Mouse (Mus musculus): ENCODE results near the gene E4f1. TPM values are rescaled to one million over a fixed set of nuclear protein-coding genes. Genes with fewer than 3 reads are reported as not detected.

Gene E4f1
- polyA plus RNA-seq (2015; fragmentation: Nextera tagmentation; extraction: Ambion mirVana), result 38.3 and 45.7 TPM in 2 replicates

GRCm38 (mm10) chr17:24469910-24470602 is at the start of gene E4f1, which contains the start of gene Pgp:
E4f1 (minus strand) TSS chr17:24470313.
Pgp (plus strand) TSS chr17:24470392.
- H3K4me1 ChIP-seq, result peaks cover 33% of the 10 kb centered on the region
- no peaks in the 10 kb centered on the region for H3K9me3 ChIP-seq
- peak within 1 kb of the TSS; percentile 100 for H3K4me2 ChIP-seq (replicated peaks)
- H3K9ac ChIP-seq, result peak within 1 kb of the TSS; percentile 92
- no peaks in the 10 kb centered on the region for H3K27me3 ChIP-seq
- peak within 1 kb of the TSS; percentile 78 for H3K27ac ChIP-seq
- H3K4me3 ChIP-seq, result peak within 1 kb of the TSS; percentile 85
- WGBS, result under 1% methylated on average over 71 of the region's 75 CpGs
- H3K36me3 ChIP-seq, result peaks cover 28% of the 10 kb centered on the region
- ATAC-seq (ENCODE audit: low FRiP score, low read depth), result peak; percentile 98

DNA sequence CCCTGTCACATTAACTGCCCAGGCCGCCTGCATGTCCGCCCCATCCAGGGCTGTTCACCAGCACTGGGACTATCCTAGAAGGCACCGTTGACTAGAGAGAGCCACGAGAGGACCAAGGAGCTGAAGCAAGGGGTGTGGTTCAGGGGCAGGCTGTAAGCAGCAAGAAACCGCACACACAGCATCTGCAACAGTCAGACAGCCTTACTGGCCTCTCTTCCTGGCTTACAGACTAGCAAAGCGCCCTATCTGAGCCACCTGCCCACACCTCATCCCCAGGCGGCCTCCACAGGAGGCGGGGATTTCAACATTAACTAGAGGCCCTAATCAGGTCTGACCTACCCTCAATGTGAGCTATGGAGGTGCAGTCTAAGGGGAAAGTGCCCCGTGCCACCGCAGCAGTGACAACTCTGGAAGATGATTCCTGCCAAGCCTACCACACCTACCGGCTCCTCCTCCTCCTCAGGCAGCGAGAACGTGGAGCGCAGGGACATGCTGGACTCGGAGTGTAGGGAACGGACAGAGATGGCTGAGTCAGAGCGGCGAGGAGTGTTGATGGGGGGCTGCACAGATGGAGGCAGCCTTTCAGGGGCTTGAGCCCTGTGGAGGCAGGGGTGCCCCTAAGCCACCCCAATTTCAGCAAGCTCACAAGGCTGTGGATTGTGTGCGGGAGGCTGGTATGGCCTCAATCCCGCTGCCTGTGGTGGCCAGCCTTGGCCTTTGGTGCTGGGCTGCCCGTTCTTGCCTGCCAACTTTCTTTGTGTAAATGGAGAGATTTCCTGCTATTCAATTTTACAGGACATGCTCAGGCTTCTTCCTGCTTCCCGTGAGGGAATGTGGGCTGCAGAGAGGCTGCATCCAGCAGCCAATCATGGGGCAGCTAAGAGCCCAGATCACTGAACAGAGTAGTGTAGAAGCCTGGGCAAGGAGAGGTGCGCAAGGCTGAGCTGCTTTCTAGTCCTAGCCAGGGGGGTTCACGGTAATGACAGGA is 44.5 kb upstream of the E4f1 start:
- no peak for ATAC-seq (ENCODE audit: low FRiP score, low read depth)
- 89% methylated on average over 24 of the region's 24 CpGs for WGBS
- 0 out of 2 replicates have a peak overlapping the region, but pooled peaks have one; percentile 7 for H3K4me3 ChIP-seq
- no peaks in the 10 kb centered on the region for H3K9me3 ChIP-seq
- H3K9ac ChIP-seq, result peak overlapping the region; percentile 31; the same call in 1 of the 2 replicates
- no peaks in the 10 kb centered on the region for H3K27me3 ChIP-seq
- 0 out of 2 replicates have a peak overlapping the region, but pooled peaks have one; percentile 14 for H3K4me2 ChIP-seq (replicated peaks)
- no peak overlapping the region for H3K27ac ChIP-seq
- no peaks in the 10 kb centered on the region for H3K4me1 ChIP-seq
- H3K36me3 ChIP-seq, result peaks cover 98% of the 10 kb centered on the region

DNA sequence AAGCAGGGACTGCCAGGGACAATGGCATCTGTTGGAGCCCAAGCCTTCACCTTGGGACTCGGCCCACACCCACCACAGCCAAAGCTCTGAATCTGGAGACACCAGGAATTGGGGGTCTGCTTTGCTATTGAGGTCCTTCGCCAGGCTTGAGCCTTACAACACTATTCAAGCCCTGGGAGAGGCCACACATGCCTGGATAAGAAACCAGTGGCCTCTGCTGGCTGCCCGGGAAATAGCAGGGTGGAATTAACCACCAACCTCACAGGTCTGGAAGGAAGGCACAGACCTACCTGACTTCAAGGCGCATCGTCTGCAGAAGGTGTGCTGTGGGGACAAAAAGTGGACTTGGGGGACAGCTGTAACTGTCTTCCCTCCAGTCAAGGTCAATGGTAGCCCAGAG is 43.5 kb upstream of the E4f1 start:
- H3K27ac ChIP-seq, result no peak overlapping the region
- 57% methylated on average over 5 of the region's 5 CpGs for WGBS
- H3K9ac ChIP-seq, result no peak overlapping the region
- H3K36me3 ChIP-seq, result peaks cover 98% of the 10 kb centered on the region
- no peaks in the 10 kb centered on the region for H3K9me3 ChIP-seq
- peak; percentile 62; the same call in 1 of the 2 replicates for ATAC-seq (ENCODE audit: low FRiP score, low read depth)
- H3K4me3 ChIP-seq, result no peak overlapping the region
- H3K4me2 ChIP-seq (replicated peaks), result 0 out of 2 replicates have a peak overlapping the region, but pooled peaks have one; percentile 7
- no peaks in the 10 kb centered on the region for H3K4me1 ChIP-seq
- no peaks in the 10 kb centered on the region for H3K27me3 ChIP-seq

DNA sequence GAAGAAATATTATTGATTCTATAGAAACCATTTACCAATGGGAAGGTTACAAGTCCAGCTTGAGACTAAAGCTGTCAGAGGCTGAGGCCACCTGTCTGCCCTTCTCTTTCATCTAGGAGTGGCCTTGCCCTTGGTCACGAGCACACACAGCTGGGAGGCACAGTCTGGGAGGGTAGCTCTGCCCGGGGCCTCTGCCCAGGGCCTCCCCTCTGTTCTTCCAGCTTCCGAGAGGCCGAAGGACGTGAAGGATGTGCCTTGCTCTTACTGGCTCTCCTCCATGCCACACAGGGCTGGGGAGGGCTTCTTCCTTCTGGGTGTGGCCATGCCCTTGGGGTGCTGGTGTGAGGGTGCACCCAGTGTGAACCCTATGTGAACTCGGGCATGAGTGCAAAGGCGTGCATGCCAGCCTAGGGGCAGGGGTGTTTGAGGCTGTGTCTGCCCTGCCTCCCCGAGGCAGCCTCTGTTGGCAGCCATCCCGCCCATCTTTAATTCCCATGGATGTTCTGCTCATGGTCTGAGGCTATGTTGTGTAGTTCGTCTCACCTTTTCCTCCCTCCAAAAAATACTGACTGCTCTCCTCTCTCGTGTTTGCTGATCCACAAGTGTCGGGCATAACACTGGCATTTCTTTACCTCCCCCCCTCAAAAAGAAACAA is 37.8 kb upstream of the E4f1 start:
- H3K4me2 ChIP-seq (replicated peaks), result no peak overlapping the region
- H3K27me3 ChIP-seq, result 0 out of 2 replicates have a peak, but pooled peaks cover 5% of the 10 kb centered on the region
- 83% methylated on average over 12 of the region's 12 CpGs for WGBS
- no peaks in the 10 kb centered on the region for H3K9me3 ChIP-seq
- no peak overlapping the region for H3K9ac ChIP-seq
- no peak for ATAC-seq (ENCODE audit: low FRiP score, low read depth)
- H3K36me3 ChIP-seq, result peaks cover 79% of the 10 kb centered on the region
- H3K4me3 ChIP-seq, result no peak overlapping the region
- no peak overlapping the region for H3K27ac ChIP-seq
- H3K4me1 ChIP-seq, result peaks cover 12% of the 10 kb centered on the region; the same call in 1 of the 2 replicates

DNA sequence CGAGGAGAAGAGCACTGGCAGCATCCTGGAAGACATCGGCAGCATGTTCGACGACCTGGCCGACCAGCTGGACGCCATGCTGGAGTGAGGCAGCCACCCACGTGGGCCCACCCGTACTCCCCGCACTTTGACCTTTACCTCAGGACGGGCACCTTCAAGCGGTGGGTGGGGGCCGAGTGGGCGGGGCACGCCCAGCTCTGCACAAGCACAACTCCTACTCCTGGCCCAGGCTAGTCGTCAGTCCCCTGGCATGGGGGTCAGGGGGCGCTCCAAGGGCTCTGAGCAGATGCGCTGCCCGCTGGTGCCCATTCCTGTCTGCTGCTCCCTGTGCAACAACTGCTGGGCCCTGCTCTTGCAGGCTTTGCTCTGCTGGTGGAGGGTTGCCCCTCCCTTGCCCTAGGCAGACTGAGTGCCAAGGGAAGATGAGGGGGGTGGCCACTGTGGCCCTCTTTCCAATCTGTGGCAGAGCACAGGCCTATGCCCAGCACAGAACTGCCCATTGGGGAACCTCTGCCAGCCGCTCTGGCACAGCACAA is 37.1 kb upstream of the E4f1 start:
- Histone ChIP-seq H3K9ac (no peak overlapping the region), H3K27me3 (0 out of 2 replicates have a peak, but pooled peaks cover 5% of the 10 kb centered on the region), H3K4me1 (peaks cover 12% of the 10 kb centered on the region; the same call in 1 of the 2 replicates), H3K9me3 (no peaks in the 10 kb centered on the region), H3K4me2 (replicated peaks) (no peak overlapping the region), H3K27ac (no peak overlapping the region), H3K4me3 (no peak overlapping the region), H3K36me3 (peaks cover 80% of the 10 kb centered on the region)
- WGBS, result 44% methylated on average over 13 of the region's 19 CpGs
- ATAC-seq (ENCODE audit: low FRiP score, low read depth), result no peak

- Histone ChIP-seq H3K4me1 (peaks cover 12% of the 10 kb centered on the region; the same call in 1 of the 2 replicates), H3K27me3 (0 out of 2 replicates have a peak, but pooled peaks cover 5% of the 10 kb centered on the region), H3K4me2 (replicated peaks) (peak overlapping the region; percentile 40), H3K9ac (peak overlapping the region; percentile 43; the same call in 1 of the 2 replicates), H3K4me3 (no peak overlapping the region), H3K36me3 (peaks cover 80% of the 10 kb centered on the region), H3K27ac (no peak overlapping the region), H3K9me3 (no peaks in the 10 kb centered on the region)
- WGBS, result 25% methylated on average over 36 of the region's 36 CpGs
- no peak for ATAC-seq (ENCODE audit: low FRiP score, low read depth)
Measured at GRCm38 (mm10) chr17:24506332-24507070, 36.4 kb upstream of the E4f1 start.

DNA sequence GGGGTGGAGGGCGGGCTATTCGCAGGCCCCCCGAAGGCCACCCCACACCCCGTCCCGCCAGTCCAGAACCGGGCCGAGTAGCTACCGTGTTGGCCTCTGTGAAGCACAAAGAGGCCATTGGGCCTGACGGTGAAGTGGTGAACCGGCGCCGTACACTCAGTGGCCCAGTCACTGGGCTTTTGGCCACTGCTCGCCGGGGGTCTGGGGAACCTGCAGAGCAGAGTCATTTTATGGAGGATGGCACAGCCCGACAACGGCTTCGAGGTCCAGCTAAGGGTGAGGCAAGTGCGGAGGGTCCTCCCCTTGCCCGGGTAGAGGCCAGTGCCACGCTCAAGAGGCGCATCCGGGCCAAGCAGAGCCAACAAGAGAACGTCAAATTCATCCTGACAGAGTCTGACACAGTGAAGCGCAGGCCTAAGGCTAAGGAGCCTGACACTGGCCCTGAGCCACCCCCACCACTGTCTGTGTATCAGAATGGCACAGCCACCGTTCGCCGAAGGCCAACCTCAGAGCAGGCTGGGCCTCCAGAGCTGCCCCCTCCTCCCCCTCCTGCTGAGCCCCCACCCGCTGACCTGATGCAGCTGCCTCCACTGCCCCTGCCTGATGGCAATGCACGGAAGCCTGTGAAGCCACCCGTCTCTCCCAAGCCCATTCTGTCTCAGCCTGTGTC is 35.3 kb upstream of the E4f1 start:
- H3K36me3 ChIP-seq, result peaks cover 80% of the 10 kb centered on the region
- H3K9ac ChIP-seq, result no peak overlapping the region
- no peaks in the 10 kb centered on the region for H3K9me3 ChIP-seq
- 0 out of 2 replicates have a peak, but pooled peaks cover 5% of the 10 kb centered on the region for H3K27me3 ChIP-seq
- H3K27ac ChIP-seq, result no peak overlapping the region
- H3K4me1 ChIP-seq, result peaks cover 12% of the 10 kb centered on the region; the same call in 1 of the 2 replicates
- no peak for ATAC-seq (ENCODE audit: low FRiP score, low read depth)
- 88% methylated on average over 30 of the region's 30 CpGs for WGBS
- H3K4me2 ChIP-seq (replicated peaks), result no peak overlapping the region
- H3K4me3 ChIP-seq, result no peak overlapping the region

- H3K4me1 ChIP-seq, result peaks cover 12% of the 10 kb centered on the region; the same call in 1 of the 2 replicates
- 92% methylated on average over 10 of the region's 10 CpGs for WGBS
- H3K36me3 ChIP-seq, result peaks cover 77% of the 10 kb centered on the region
- H3K9me3 ChIP-seq, result no peaks in the 10 kb centered on the region
- ATAC-seq (ENCODE audit: low FRiP score, low read depth), result no peak
- no peak overlapping the region for H3K4me3 ChIP-seq
- no peak overlapping the region for H3K4me2 ChIP-seq (replicated peaks)
- no peak overlapping the region for H3K9ac ChIP-seq
- no peak overlapping the region for H3K27ac ChIP-seq
- H3K27me3 ChIP-seq, result 0 out of 2 replicates have a peak, but pooled peaks cover 5% of the 10 kb centered on the region
Measured at GRCm38 (mm10) chr17:24504085-24504484, 34.0 kb upstream of the E4f1 start.

GRCm38 (mm10) chr17:24502208-24502607 is 32.1 kb upstream of the E4f1 start:
- Histone ChIP-seq H3K9me3 (no peaks in the 10 kb centered on the region), H3K27ac (no peak overlapping the region), H3K27me3 (0 out of 2 replicates have a peak, but pooled peaks cover 1% of the 10 kb centered on the region), H3K4me1 (peaks cover 11% of the 10 kb centered on the region; the same call in 1 of the 2 replicates), H3K36me3 (peaks cover 70% of the 10 kb centered on the region), H3K4me2 (replicated peaks) (no peak overlapping the region), H3K9ac (no peak overlapping the region), H3K4me3 (no peak overlapping the region)
- ATAC-seq (ENCODE audit: low FRiP score, low read depth), result no peak
- 43% methylated on average over 11 of the region's 11 CpGs for WGBS

DNA sequence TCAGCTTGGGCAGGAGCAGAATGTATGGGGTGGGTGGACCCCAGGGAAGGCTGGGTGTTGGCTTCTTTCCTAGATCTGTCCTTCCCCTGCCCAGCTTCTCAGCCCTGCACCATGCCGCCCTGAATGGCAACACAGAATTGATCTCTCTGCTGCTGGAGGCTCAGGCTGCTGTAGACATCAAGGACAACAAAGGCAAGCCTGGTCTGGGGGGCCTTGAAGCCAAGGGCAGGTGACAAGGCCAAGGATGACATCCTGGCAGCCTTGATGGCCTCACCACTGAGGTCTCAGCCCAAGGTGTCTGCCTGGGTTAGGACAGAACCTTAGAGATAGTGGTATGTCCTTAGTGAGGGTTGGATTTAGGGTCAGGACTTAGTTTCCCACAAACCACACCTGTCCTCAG is 25.9 kb upstream of the E4f1 start:
- Histone ChIP-seq H3K4me1 (no peaks in the 10 kb centered on the region), H3K27me3 (no peaks in the 10 kb centered on the region), H3K36me3 (peaks cover 32% of the 10 kb centered on the region), H3K9ac (no peak overlapping the region), H3K4me3 (no peak overlapping the region), H3K27ac (no peak overlapping the region), H3K4me2 (replicated peaks) (no peak overlapping the region), H3K9me3 (no peaks in the 10 kb centered on the region)
- no peak for ATAC-seq (ENCODE audit: low FRiP score, low read depth)
- 86% methylated on average over 1 of the region's 1 CpGs for WGBS
